Mouse (Mus musculus) MEL (cell line): ENCODE data around the gene Vwa8. TPM values are rescaled to one million over a fixed set of nuclear protein-coding genes. Genes with fewer than 3 reads are reported as not detected.

Experiments
- DNase-seq: peaks from one replicate; pipeline ENCODE4 v3.0.0; 2011; ENCODE audit warnings: low read depth, low spot score
- H3K27ac ChIP-seq: 2 replicates; pipeline ENCODE4 v1.5.1; 2012; ENCODE audit warnings: low read depth, mild to moderate bottlenecking, control low read depth, low read length, moderate library complexity; ENCODE audit not compliant: control insufficient read depth
- H3K27me3 ChIP-seq, 2 experiments: fragments of 150-350 bp in 1 of 2; sonication (generic) in 1 of 2; 2 replicates each; pipeline ENCODE4 v1.6.1; 2012; ENCODE audit warnings: low read length in 2 of 2, mild to moderate bottlenecking in 2 of 2, improper control_type of control experiment in 1 of 2, moderate library complexity in 1 of 2; ENCODE audit not compliant: insufficient read depth in 2 of 2, control insufficient read depth in 1 of 2
- H3K36me3 ChIP-seq, 2 experiments: 2 replicates each; pipeline ENCODE4 v1.6.1; 2012 to 2014; ENCODE audit warnings: low read length in 2 of 2, improper control_type of control experiment in 1 of 2, inconsistent platforms in 1 of 2, mild to moderate bottlenecking in 1 of 2; ENCODE audit not compliant: insufficient read depth in 2 of 2, control insufficient read depth in 1 of 2
- H3K4me1 ChIP-seq, 2 experiments: fragments of 150-350 bp in 1 of 2; sonication (generic) in 1 of 2; 2 replicates each; pipeline ENCODE4 v1.6.1; 2012; ENCODE audit warnings: low read length in 2 of 2, improper control_type of control experiment in 1 of 2, mild to moderate bottlenecking in 1 of 2; ENCODE audit not compliant: insufficient read depth in 2 of 2, control insufficient read depth in 1 of 2
- H3K4me3 ChIP-seq, 2 experiments: fragments of 150-350 bp in 1 of 2; sonication (generic) in 1 of 2; 2 replicates each; pipeline ENCODE4 v1.5.1; 2012; ENCODE audit warnings: low read depth in 2 of 2, low read length in 2 of 2, mild to moderate bottlenecking in 2 of 2, moderate library complexity in 2 of 2, control low read depth in 1 of 2, improper control_type of control experiment in 1 of 2; ENCODE audit not compliant: control insufficient read depth in 1 of 2, insufficient read depth in 1 of 2
- H3K79me2 ChIP-seq: 2 replicates; pipeline ENCODE4 v1.6.1; 2012; ENCODE audit warnings: mild to moderate bottlenecking, low read length, moderate library complexity; ENCODE audit not compliant: control insufficient read depth, poor library complexity, insufficient read depth
- H3K9ac ChIP-seq: 2 replicates; pipeline ENCODE4 v1.6.1; 2012; ENCODE audit warnings: low read depth, mild to moderate bottlenecking, control low read depth, low read length, moderate library complexity; ENCODE audit not compliant: control insufficient read depth, poor library complexity, severe bottlenecking
- H3K9me3 ChIP-seq: fragments of 150-350 bp; sonication (generic); replicated peaks from 2 replicates; pipeline ENCODE4 v1.6.1; 2012; ENCODE audit warnings: mild to moderate bottlenecking, low read length, improper control_type of control experiment, moderate library complexity; ENCODE audit not compliant: insufficient read depth
- BHLHE40 ChIP-seq: IDR thresholded peaks from 2 replicates; pipeline ENCODE4 v1.6.1; 2012; ENCODE audit warnings: low read depth, mild to moderate bottlenecking, inconsistent platforms, low read length, improper control_type of control experiment, borderline replicate concordance
- CHD1 ChIP-seq: IDR thresholded peaks from 2 replicates; pipeline ENCODE4 v1.6.1; 2012; ENCODE audit warnings: low read depth, mild to moderate bottlenecking, inconsistent platforms, low read length, improper control_type of control experiment
- CHD2 ChIP-seq: IDR thresholded peaks from 2 replicates; pipeline ENCODE4 v1.6.1; 2011; ENCODE audit warnings: low read length, improper control_type of control experiment
- CTCF ChIP-seq, 3 experiments: IDR thresholded peaks in 2 of 3; conservative IDR thresholded peaks in 1 of 3; 2 replicates each; pipeline ENCODE4 v1.5.1; 2011 to 2012; ENCODE audit warnings: low read length in 3 of 3, low read depth in 2 of 3, mild to moderate bottlenecking in 2 of 3, improper control_type of control experiment in 1 of 3, inconsistent platforms in 1 of 3, mixed read lengths in 1 of 3, moderate library complexity in 1 of 3; ENCODE audit not compliant: control insufficient read depth in 1 of 3, insufficient read depth in 1 of 3, poor library complexity in 1 of 3, severe bottlenecking in 1 of 3
- EP300 ChIP-seq, 2 experiments: IDR thresholded peaks; 2 replicates each; pipeline ENCODE4 v1.6.1; 2011; ENCODE audit warnings: improper control_type of control experiment in 2 of 2, low read length in 2 of 2, low read depth in 1 of 2, mild to moderate bottlenecking in 1 of 2
- ETS1 ChIP-seq: IDR thresholded peaks from 2 replicates; pipeline ENCODE4 v1.6.1; 2012; ENCODE audit warnings: low read depth, mild to moderate bottlenecking, inconsistent platforms, low read length, improper control_type of control experiment, moderate library complexity
- GABPA ChIP-seq: IDR thresholded peaks from 2 replicates; pipeline ENCODE4 v1.6.1; 2012; ENCODE audit warnings: low read depth, mild to moderate bottlenecking, inconsistent platforms, low read length, improper control_type of control experiment, moderate library complexity
- GATA1 ChIP-seq: IDR thresholded peaks from 2 replicates; pipeline ENCODE4 v1.6.1; 2011; ENCODE audit warnings: low read depth, low read length, improper control_type of control experiment
- HCFC1 ChIP-seq: IDR thresholded peaks from 2 replicates; pipeline ENCODE4 v1.6.1; 2012; ENCODE audit warnings: low read depth, mild to moderate bottlenecking, inconsistent platforms, low read length, improper control_type of control experiment, moderate library complexity
- MAFK ChIP-seq: IDR thresholded peaks from 2 replicates; pipeline ENCODE4 v1.6.1; 2011; ENCODE audit warnings: low read depth, mild to moderate bottlenecking, low read length, improper control_type of control experiment, borderline replicate concordance
- MEF2A ChIP-seq: IDR thresholded peaks from 2 replicates; pipeline ENCODE4 v1.6.1; 2014; ENCODE audit warnings: low read depth, mild to moderate bottlenecking, inconsistent platforms, low read length, improper control_type of control experiment; ENCODE audit not compliant: poor library complexity, insufficient replicate concordance, severe bottlenecking; ENCODE audit errors: extremely low read depth
- NELFE ChIP-seq: IDR thresholded peaks from 2 replicates; pipeline ENCODE4 v1.6.1; 2011; ENCODE audit warnings: low read depth, low read length, improper control_type of control experiment
- NRF1 ChIP-seq: IDR thresholded peaks from 2 replicates; pipeline ENCODE4 v1.6.1; 2014; ENCODE audit warnings: low read depth, mild to moderate bottlenecking, inconsistent platforms, low read length, improper control_type of control experiment, moderate library complexity; ENCODE audit not compliant: poor library complexity, insufficient read depth, severe bottlenecking
- POLR2A ChIP-seq, 2 experiments: IDR thresholded peaks; 2 replicates each; pipeline ENCODE4 v1.6.1; 2011 to 2012; ENCODE audit warnings: low read length in 2 of 2, mild to moderate bottlenecking in 2 of 2, control low read depth in 1 of 2, improper control_type of control experiment in 1 of 2, low read depth in 1 of 2, moderate library complexity in 1 of 2; ENCODE audit not compliant: control insufficient read depth in 1 of 2, insufficient read depth in 1 of 2, poor library complexity in 1 of 2
- POLR2AphosphoS2 ChIP-seq: IDR thresholded peaks from 2 replicates; pipeline ENCODE4 v1.6.1; 2011; ENCODE audit warnings: low read length, improper control_type of control experiment
- RAD21 ChIP-seq: IDR thresholded peaks from 2 replicates; pipeline ENCODE4 v1.6.1; 2011; ENCODE audit warnings: mild to moderate bottlenecking, low read depth, low read length, improper control_type of control experiment
- RCOR1 ChIP-seq: IDR thresholded peaks from 2 replicates; pipeline ENCODE4 v1.6.1; 2012; ENCODE audit warnings: low read depth, mild to moderate bottlenecking, inconsistent platforms, low read length, improper control_type of control experiment
- SIN3A ChIP-seq: IDR thresholded peaks from 2 replicates; pipeline ENCODE4 v1.6.1; 2012; ENCODE audit warnings: low read length, improper control_type of control experiment, inconsistent platforms
- TAL1 ChIP-seq: IDR thresholded peaks from 2 replicates; pipeline ENCODE4 v1.6.1; 2012; ENCODE audit warnings: mild to moderate bottlenecking, inconsistent platforms, low read length, moderate library complexity, mixed read lengths
- TBP ChIP-seq: IDR thresholded peaks from 2 replicates; pipeline ENCODE4 v1.8.0; 2011; ENCODE audit warnings: low read depth, low read length, improper control_type of control experiment
- USF1 ChIP-seq: IDR thresholded peaks from 2 replicates; pipeline ENCODE4 v1.6.1; 2014; ENCODE audit warnings: low read depth, mild to moderate bottlenecking, inconsistent platforms, low read length, improper control_type of control experiment, moderate library complexity
- ZC3H11A ChIP-seq: IDR thresholded peaks from 2 replicates; pipeline ENCODE4 v1.6.1; 2012; ENCODE audit warnings: low read depth, mild to moderate bottlenecking, inconsistent platforms, low read length, improper control_type of control experiment
- ZKSCAN1 ChIP-seq: IDR thresholded peaks from 2 replicates; pipeline ENCODE4 v1.6.1; 2012; ENCODE audit warnings: low read depth, mild to moderate bottlenecking, inconsistent platforms, low read length, improper control_type of control experiment, moderate library complexity
- ZNF384 ChIP-seq: IDR thresholded peaks from 2 replicates; pipeline ENCODE4 v1.6.1; 2012; ENCODE audit warnings: low read depth, mild to moderate bottlenecking, inconsistent platforms, low read length, improper control_type of control experiment
- polyA plus RNA-seq, 2 experiments: library from polyadenylated mRNA; stranded (reverse) in 1 of 2; unstranded in 1 of 2; fragments of >175 nt in 1 of 2; fragments of >200 nt in 1 of 2; gene quantifications; 2 replicates each; pipeline versions ENCODE4 v1.2.1 to v1.2.4; 2012; ENCODE audit warnings: low replicate concordance in 2 of 2, low read depth in 1 of 2; ENCODE audit not compliant: insufficient read length in 2 of 2, insufficient read depth in 1 of 2, missing spikeins in 1 of 2
- total RNA-seq: library from RNA; depleted of rRNA; stranded (reverse); fragments of 300-350 nt; gene quantifications from 2 replicates; pipeline ENCODE4 v1.2.3, GENCODE M21; 2012

The Vwa8 gene
- total and polyA plus RNA-seq, 3 experiments: 12.4 to 19.6 TPM; not detected in 1

GRCm38 (mm10) chr14:79235157-79235556, 386.3 kb downstream of the Vwa8 start:
- H3K4me3 ChIP-seq: no peak overlapping the region
- DNase-seq: no peak
- H3K9me3 ChIP-seq: no peaks in the 10 kb centered on the region
- no peaks in the 10 kb centered on the region for H3K4me1 ChIP-seq
- TF ChIP-seq MAFK (no peak), SIN3A (no peak), CHD1 (no peak), CTCF (IDR thresholded peaks at IDR 0.05 in 2 of 3, conservative IDR thresholded peaks at IDR 0.05 in 1 of 3; ENCODE audit: control insufficient read depth in 1 of 3, insufficient read depth in 1 of 3, low read depth in 2 of 3, low read length in 3 of 3, poor library complexity in 1 of 3, severe bottlenecking in 1 of 3) (no peak), EP300 (IDR thresholded peaks at IDR 0.05; ENCODE audit: low read depth in 1 of 2, low read length in 2 of 2) (no peak), USF1 (no peak), POLR2AphosphoS2 (no peak), GABPA (no peak), MEF2A (no peak), NELFE (no peak), ETS1 (no peak), BHLHE40 (no peak), RCOR1 (no peak), GATA1 (no peak), ZKSCAN1 (no peak), TBP (no peak), NRF1 (no peak), POLR2A (IDR thresholded peaks at IDR 0.05; ENCODE audit: control insufficient read depth in 1 of 2, insufficient read depth in 1 of 2, low read depth in 1 of 2, low read length in 2 of 2, poor library complexity in 1 of 2) (no peak), HCFC1 (no peak)
- H3K36me3 ChIP-seq: no peaks in the 10 kb centered on the region
- H3K27me3 ChIP-seq: no peaks in the 10 kb centered on the region; a peak in 1 of 4 replicates
- no peak overlapping the region for H3K9ac ChIP-seq
- no peak overlapping the region for H3K27ac ChIP-seq
- H3K79me2 ChIP-seq: no peaks in the 10 kb centered on the region

GRCm38 (mm10) chr14:79236261-79236660, 387.4 kb downstream of the Vwa8 start:
- Histone ChIP-seq H3K9ac (no peak overlapping the region), H3K36me3 (no peaks in the 10 kb centered on the region), H3K79me2 (no peaks in the 10 kb centered on the region), H3K9me3 (no peaks in the 10 kb centered on the region), H3K27me3 (no peaks in the 10 kb centered on the region; a peak in 1 of 4 replicates), H3K27ac (no peak overlapping the region), H3K4me3 (no peak overlapping the region), H3K4me1 (no peaks in the 10 kb centered on the region)
- no peak for DNase-seq
- no peak for TF ChIP-seq MAFK
- TF ChIP-seq TAL1: no peak
- no peak for TF ChIP-seq ZNF384
- no peak for TF ChIP-seq CHD2
- TF ChIP-seq TBP: no peak
- TF ChIP-seq ZC3H11A: no peak
- TF ChIP-seq RAD21: no peak
- TF ChIP-seq GATA1: no peak
